Mouse (Mus musculus) hindbrain, embryonic 12.5 days (tissue): ENCODE results near the gene Rfx8. TPM values are rescaled to one million over a fixed set of nuclear protein-coding genes. Genes with fewer than 3 reads are reported as not detected.

Experiments used
- ATAC-seq: fragments of 200-750 bp; cut with Nextera tagmentation; 2 replicates; pipeline ENCODE4 v1.8.0; 2017; ENCODE audit warnings: moderate TSS enrichment; ENCODE audit not compliant: low FRiP score
- H3K27ac ChIP-seq: fragments of 300-500 bp; sonication (generic); 2 replicates; pipeline ENCODE4 v1.5.1; 2016; ENCODE audit warnings: mild to moderate bottlenecking
- H3K27me3 ChIP-seq: fragments of 300-500 bp; sonication (generic); 2 replicates; pipeline ENCODE4 v1.6.1; 2016; ENCODE audit warnings: mild to moderate bottlenecking
- H3K36me3 ChIP-seq: fragments of 300-500 bp; sonication (generic); 2 replicates; pipeline ENCODE4 v1.6.1; 2016; ENCODE audit warnings: mild to moderate bottlenecking
- H3K4me1 ChIP-seq: fragments of 300-500 bp; sonication (generic); 2 replicates; pipeline ENCODE4 v1.6.1; 2016
- H3K4me2 ChIP-seq: fragments of 300-500 bp; sonication (generic); replicated peaks from 2 replicates; pipeline ENCODE4 v1.6.1; 2016; ENCODE audit warnings: mild to moderate bottlenecking
- H3K4me3 ChIP-seq: fragments of 300-500 bp; sonication (generic); 2 replicates; pipeline ENCODE4 v1.5.1; 2016; ENCODE audit warnings: mild to moderate bottlenecking
- H3K9ac ChIP-seq: fragments of 300-500 bp; sonication (generic); 2 replicates; pipeline ENCODE4 v1.6.1; 2016; ENCODE audit warnings: mild to moderate bottlenecking, moderate library complexity
- H3K9me3 ChIP-seq: fragments of 300-500 bp; sonication (generic); replicated peaks from 2 replicates; pipeline ENCODE4 v1.6.1; 2016; ENCODE audit warnings: mild to moderate bottlenecking
- WGBS: fragments of 180-500 bp; shearing (Covaris S2); methylation state at CpG from one replicate; pipeline ENCODE4 v1.1.7; 2016; 5-methylcytosine and 5-hydroxymethylcytosine counted together
- polyA plus RNA-seq: library from polyadenylated mRNA; unstranded; fragments of >200 nt; fragmentation: Nextera tagmentation; extraction: Ambion mirVana; gene quantifications from 2 replicates; pipeline ENCODE4 v1.2.1, GENCODE M21; 2016

The Rfx8 gene
- polyA plus RNA-seq, 1 experiment from 2014 or later, result 0.93 TPM

DNA sequence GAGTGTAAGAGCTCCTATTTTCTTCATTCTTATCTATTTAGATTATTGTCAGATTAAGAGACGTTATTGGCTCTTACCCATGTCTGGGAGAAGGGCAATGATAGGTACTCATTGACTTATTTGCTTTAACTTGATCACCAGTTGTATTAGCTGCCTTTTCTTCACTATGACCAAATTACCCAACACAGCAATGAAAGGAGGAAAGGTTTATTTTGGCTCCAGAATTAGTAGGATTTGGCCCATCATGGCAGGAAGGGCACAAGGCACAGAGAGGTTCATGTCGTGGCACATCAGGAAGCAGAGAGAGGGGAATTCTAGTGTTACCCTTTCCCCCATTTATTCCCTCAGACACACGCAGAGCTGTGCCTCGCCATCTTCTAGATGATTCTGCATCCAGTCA is 67.8 kb downstream of the Rfx8 start:
- no peak overlapping the region for H3K4me2 ChIP-seq
- no peaks in the 10 kb centered on the region for H3K9me3 ChIP-seq
- no peak overlapping the region for H3K4me3 ChIP-seq
- H3K9ac ChIP-seq, result no peak overlapping the region
- H3K36me3 ChIP-seq, result no peaks in the 10 kb centered on the region
- WGBS, result 80% methylated on average over 4 of the region's 4 CpGs
- no peak overlapping the region for H3K27ac ChIP-seq
- ATAC-seq, result no peak
- peaks cover 14% of the 10 kb centered on the region for H3K4me1 ChIP-seq
- peaks cover 35% of the 10 kb centered on the region for H3K27me3 ChIP-seq

- H3K27ac ChIP-seq, result no peak within 1 kb of the TSS
- 38% methylated on average over 9 of the region's 9 CpGs for WGBS
- H3K4me2 ChIP-seq, result peak within 1 kb of the TSS; percentile 99
- H3K4me1 ChIP-seq, result peaks cover 18% of the 10 kb centered on the region
- H3K36me3 ChIP-seq, result no peaks in the 10 kb centered on the region
- H3K27me3 ChIP-seq, result peaks cover 35% of the 10 kb centered on the region
- H3K9me3 ChIP-seq, result no peaks in the 10 kb centered on the region
- H3K9ac ChIP-seq, result peak within 1 kb of the TSS; percentile 73
- H3K4me3 ChIP-seq, result peak within 1 kb of the TSS; percentile 60
- peak; percentile 50 for ATAC-seq
These were observed 69.6 kb downstream of the Rfx8 start, which contains the start of gene Creg2 for GRCm38 (mm10) chr1:39651241-39651548. Gene Creg2 (minus strand): TSS chr1:39651474.

GRCm38 (mm10) chr1:39650435-39651240 is 70.2 kb downstream of the Rfx8 start:
- Histone ChIP-seq H3K36me3 (no peaks in the 10 kb centered on the region), H3K27me3 (peaks cover 35% of the 10 kb centered on the region), H3K4me1 (peaks cover 20% of the 10 kb centered on the region), H3K9me3 (no peaks in the 10 kb centered on the region), H3K4me2 (peak overlapping the region; percentile 99), H3K27ac (no peak overlapping the region), H3K4me3 (peak overlapping the region; percentile 60), H3K9ac (peak overlapping the region; percentile 73)
- WGBS, result under 1% methylated on average over 72 of the region's 73 CpGs
- ATAC-seq, result peak; percentile 82

DNA sequence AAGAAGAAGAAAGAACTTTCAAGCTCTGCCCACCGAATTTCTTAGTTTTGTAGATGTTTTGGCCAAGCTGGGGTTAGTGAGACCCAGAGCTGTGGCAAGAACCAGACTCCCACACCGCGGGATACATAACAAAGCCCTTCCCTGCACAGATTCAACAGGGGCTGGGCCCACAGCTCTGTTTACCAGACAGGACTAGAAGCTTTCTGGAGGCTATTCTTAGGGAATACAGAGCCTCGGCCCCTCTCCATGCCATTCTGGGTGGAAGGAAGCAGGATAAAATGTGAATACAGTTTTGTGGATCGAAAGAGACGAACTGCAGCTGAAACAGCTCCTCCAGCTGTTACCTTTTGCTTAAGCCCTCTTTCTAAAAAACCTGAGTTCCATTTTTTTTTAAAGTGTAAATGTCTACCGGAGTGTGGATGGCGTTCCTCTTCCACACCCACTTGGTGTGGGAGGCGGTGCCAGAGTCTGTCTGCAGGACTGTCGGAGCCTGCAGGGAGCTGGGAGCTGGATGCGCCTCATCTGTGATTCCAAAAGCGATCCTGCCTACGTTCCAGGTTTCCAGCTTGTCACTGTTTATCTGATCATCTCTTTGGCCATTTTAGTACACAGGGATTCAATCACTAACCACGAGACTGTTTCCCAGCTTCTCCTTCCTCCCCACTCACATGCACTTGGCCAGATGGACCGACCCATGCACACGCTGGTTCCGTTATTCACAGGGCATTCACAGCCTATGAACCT is 70.9 kb downstream of the Rfx8 start:
- no peaks in the 10 kb centered on the region for H3K36me3 ChIP-seq
- no peak for ATAC-seq
- H3K27ac ChIP-seq, result no peak overlapping the region
- peaks cover 21% of the 10 kb centered on the region for H3K4me1 ChIP-seq
- H3K4me3 ChIP-seq, result peak overlapping the region; percentile 60
- no peaks in the 10 kb centered on the region for H3K9me3 ChIP-seq
- peak overlapping the region; percentile 99 for H3K4me2 ChIP-seq
- peak overlapping the region; percentile 73 for H3K9ac ChIP-seq
- 17% methylated on average over 17 of the region's 17 CpGs for WGBS
- H3K27me3 ChIP-seq, result peaks cover 35% of the 10 kb centered on the region

GRCm38 (mm10) chr1:39648584-39648983 is 72.2 kb downstream of the Rfx8 start:
- Histone ChIP-seq H3K27me3 (peaks cover 35% of the 10 kb centered on the region), H3K9ac (no peak overlapping the region), H3K4me1 (peaks cover 21% of the 10 kb centered on the region), H3K9me3 (no peaks in the 10 kb centered on the region), H3K27ac (no peak overlapping the region), H3K4me2 (no peak overlapping the region), H3K4me3 (no peak overlapping the region), H3K36me3 (no peaks in the 10 kb centered on the region)
- WGBS, result 87% methylated on average over 7 of the region's 7 CpGs
- ATAC-seq, result no peak

- WGBS, result 44% methylated on average over 8 of the region's 8 CpGs
- Histone ChIP-seq H3K9me3 (no peaks in the 10 kb centered on the region; the same call in 1 of the 2 replicates), H3K4me1 (peaks cover 20% of the 10 kb centered on the region), H3K27ac (no peak overlapping the region), H3K36me3 (no peaks in the 10 kb centered on the region), H3K4me2 (no peak overlapping the region), H3K4me3 (no peak overlapping the region), H3K9ac (no peak overlapping the region), H3K27me3 (peaks cover 26% of the 10 kb centered on the region)
- ATAC-seq, result 0 out of 2 replicates have a peak, but pooled peaks have one; percentile 15
These were observed 74.7 kb downstream of the Rfx8 start for GRCm38 (mm10) chr1:39645905-39646759.

DNA sequence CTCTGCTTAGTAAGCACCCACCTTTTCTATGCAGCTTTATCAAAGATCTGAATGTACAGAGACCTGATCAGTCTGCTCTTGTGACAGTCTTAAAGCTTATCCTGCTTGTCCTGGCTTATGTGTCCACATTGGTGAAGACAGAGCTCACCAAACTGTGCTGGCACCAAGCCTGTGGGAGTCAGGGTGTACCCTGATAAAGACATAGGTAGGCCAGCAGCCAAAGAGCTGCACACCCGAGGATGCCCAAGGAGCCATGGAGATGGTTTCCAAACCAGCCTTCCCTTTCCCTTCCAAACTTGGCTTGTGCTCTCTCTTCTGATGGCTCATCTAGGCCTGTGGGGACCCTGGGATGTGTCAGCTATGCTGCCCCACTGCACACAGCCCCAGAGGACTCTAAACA is 76.5 kb downstream of the Rfx8 start:
- Histone ChIP-seq H3K4me2 (no peak overlapping the region), H3K27me3 (peaks cover 10% of the 10 kb centered on the region; the same call in 1 of the 2 replicates), H3K9ac (no peak overlapping the region), H3K4me3 (no peak overlapping the region), H3K36me3 (no peaks in the 10 kb centered on the region), H3K4me1 (peaks cover 7% of the 10 kb centered on the region; the same call in 1 of the 2 replicates), H3K27ac (no peak overlapping the region), H3K9me3 (no peaks in the 10 kb centered on the region; the same call in 1 of the 2 replicates)
- WGBS, result 81% methylated on average over 1 of the region's 1 CpGs
- ATAC-seq, result no peak

- peaks cover 10% of the 10 kb centered on the region; the same call in 1 of the 2 replicates for H3K4me1 ChIP-seq
- no peaks in the 10 kb centered on the region for H3K36me3 ChIP-seq
- no peaks in the 10 kb centered on the region for H3K27me3 ChIP-seq
- ATAC-seq, result no peak
- no peak overlapping the region for H3K27ac ChIP-seq
- no peak overlapping the region for H3K4me3 ChIP-seq
- H3K9ac ChIP-seq, result no peak overlapping the region
- H3K4me2 ChIP-seq, result no peak overlapping the region
- no peaks in the 10 kb centered on the region; the same call in 1 of the 2 replicates for H3K9me3 ChIP-seq
- WGBS, result 88% methylated on average over 7 of the region's 7 CpGs
These were observed 79.1 kb downstream of the Rfx8 start for GRCm38 (mm10) chr1:39641667-39642066.

- Histone ChIP-seq H3K36me3 (no peaks in the 10 kb centered on the region), H3K27me3 (no peaks in the 10 kb centered on the region), H3K27ac (no peak overlapping the region), H3K4me3 (no peak overlapping the region), H3K9ac (no peak overlapping the region), H3K9me3 (no peaks in the 10 kb centered on the region; the same call in 1 of the 2 replicates), H3K4me2 (no peak overlapping the region), H3K4me1 (peaks cover 10% of the 10 kb centered on the region; the same call in 1 of the 2 replicates)
- no peak for ATAC-seq
- WGBS, result 63% methylated on average over 8 of the region's 8 CpGs
These were observed 83.7 kb downstream of the Rfx8 start for GRCm38 (mm10) chr1:39637139-39637538.

DNA sequence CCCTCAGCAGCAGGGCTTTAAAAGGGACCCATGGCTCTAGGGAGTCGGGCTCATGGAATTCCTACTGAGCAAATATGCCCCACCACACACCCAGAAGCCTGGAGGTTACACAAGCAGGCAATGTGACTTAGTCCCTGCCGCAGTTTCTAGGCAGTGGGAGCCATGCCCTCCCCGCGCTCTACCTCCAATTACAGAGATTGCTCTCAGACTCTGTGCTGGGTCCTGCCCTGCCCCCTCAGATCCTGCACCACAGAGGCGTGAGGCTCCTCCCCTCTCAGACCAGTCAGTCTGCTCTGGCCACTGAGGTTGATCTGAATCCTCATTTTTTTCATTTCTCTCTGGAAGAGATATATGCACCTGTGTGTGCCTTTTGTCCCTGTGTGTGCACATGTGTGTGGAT is 84.1 kb downstream of the Rfx8 start:
- H3K4me3 ChIP-seq, result no peak overlapping the region
- no peak overlapping the region for H3K4me2 ChIP-seq
- H3K27me3 ChIP-seq, result no peaks in the 10 kb centered on the region
- whole genome bisulfite sequencing, result 11% methylated on average over 5 of the region's 5 CpGs
- H3K4me1 ChIP-seq, result peaks cover 10% of the 10 kb centered on the region; the same call in 1 of the 2 replicates
- no peak overlapping the region for H3K27ac ChIP-seq
- no peaks in the 10 kb centered on the region; the same call in 1 of the 2 replicates for H3K9me3 ChIP-seq
- H3K36me3 ChIP-seq, result no peaks in the 10 kb centered on the region
- peak; percentile 43; the same call in 1 of the 2 replicates for ATAC-seq
- H3K9ac ChIP-seq, result no peak overlapping the region

GRCm38 (mm10) chr1:39636196-39636595 is 84.6 kb downstream of the Rfx8 start:
- Histone ChIP-seq H3K4me1 (peaks cover 10% of the 10 kb centered on the region; the same call in 1 of the 2 replicates), H3K9ac (no peak overlapping the region), H3K27me3 (no peaks in the 10 kb centered on the region), H3K27ac (no peak overlapping the region), H3K9me3 (no peaks in the 10 kb centered on the region), H3K4me2 (no peak overlapping the region), H3K4me3 (no peak overlapping the region), H3K36me3 (no peaks in the 10 kb centered on the region)
- WGBS, result 29% methylated on average over 5 of the region's 5 CpGs
- no peak for ATAC-seq

DNA sequence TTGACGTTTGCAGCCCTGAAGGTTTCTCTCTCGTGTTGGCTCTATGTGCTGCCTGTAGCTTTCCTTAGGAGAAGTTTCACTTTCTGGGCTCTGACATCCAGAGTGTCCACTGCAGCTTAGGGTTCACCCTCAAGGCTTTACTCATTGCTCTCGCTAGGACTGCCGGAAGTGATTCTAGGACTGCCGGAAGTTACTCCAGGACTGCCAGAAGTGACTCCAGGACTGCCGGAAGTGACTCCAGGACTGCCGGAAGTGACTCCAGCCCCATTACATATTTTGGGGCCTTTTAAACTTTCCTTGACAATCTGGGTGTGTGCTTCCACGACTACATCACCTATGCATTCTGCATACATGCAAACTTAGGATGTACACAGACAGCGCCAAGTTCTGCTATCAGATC is 92.2 kb downstream of the Rfx8 start:
- H3K9me3 ChIP-seq, result no peaks in the 10 kb centered on the region
- H3K36me3 ChIP-seq, result no peaks in the 10 kb centered on the region
- no peak overlapping the region for H3K9ac ChIP-seq
- no peak overlapping the region for H3K4me3 ChIP-seq
- no peaks in the 10 kb centered on the region for H3K27me3 ChIP-seq
- 89% methylated on average over 9 of the region's 9 CpGs for WGBS
- no peak overlapping the region for H3K4me2 ChIP-seq
- no peak for ATAC-seq
- H3K4me1 ChIP-seq, result no peaks in the 10 kb centered on the region
- H3K27ac ChIP-seq, result no peak overlapping the region
